Mouse (Mus musculus) kidney, postnatal 36 days (tissue): ENCODE measurements around the gene BC030500.

Experiments
- DNase-seq, 2 experiments: peaks; one replicate each; pipeline ENCODE4 v3.0.0; 2021 to 2022; ENCODE audit warnings: mixed read lengths in 2 of 2

The BC030500 gene

GRCm38 (mm10) chr8:58911677-58912076 lies at the start of gene BC030500:
TSS of gene BC030500 (plus strand) at chr8:58911755.
- DNase-seq, result no peak

- DNase-seq, result peak; percentile 2 to 4
Measured at GRCm38 (mm10) chr8:58886405-58886804, 25.1 kb upstream of the BC030500 start.

- no peak for DNase-seq
Measured at GRCm38 (mm10) chr8:58890591-58890990, 21.0 kb upstream of the BC030500 start.

- no peak for DNase-seq
Measured at GRCm38 (mm10) chr8:58895960-58896359, 15.6 kb upstream of the BC030500 start.

GRCm38 (mm10) chr8:58904465-58904864 lies 7.1 kb upstream of the BC030500 start:
- no peak for DNase-seq

- peak in 1 of 2 experiments; percentile 3 for DNase-seq
Measured at GRCm38 (mm10) chr8:58912196-58912839, 763 bp downstream of the BC030500 start, which contains the start of gene Galntl6. TSS of gene Galntl6 (minus strand) at chr8:58912640.

GRCm38 (mm10) chr8:58912840-58913639 lies 1.5 kb downstream of the BC030500 start:
- peak in 1 of 2 experiments; percentile 35 for DNase-seq

GRCm38 (mm10) chr8:58913640-58913968 lies 2.0 kb downstream of the BC030500 start:
- no peak for DNase-seq

GRCm38 (mm10) chr8:58915142-58915541 lies 3.6 kb downstream of the BC030500 start:
- DNase-seq, result no peak

- DNase-seq, result no peak
Measured at GRCm38 (mm10) chr8:58931066-58931465, 19.5 kb downstream of the BC030500 start.

- DNase-seq, result no peak
Measured at GRCm38 (mm10) chr8:58943773-58944172, 32.2 kb downstream of the BC030500 start.

GRCm38 (mm10) chr8:58957195-58957739 lies 45.7 kb downstream of the BC030500 start:
- DNase-seq, result no peak
